Comparison of ENCODE assay signal across 8 mouse cellular contexts in the genomic region with DNA sequence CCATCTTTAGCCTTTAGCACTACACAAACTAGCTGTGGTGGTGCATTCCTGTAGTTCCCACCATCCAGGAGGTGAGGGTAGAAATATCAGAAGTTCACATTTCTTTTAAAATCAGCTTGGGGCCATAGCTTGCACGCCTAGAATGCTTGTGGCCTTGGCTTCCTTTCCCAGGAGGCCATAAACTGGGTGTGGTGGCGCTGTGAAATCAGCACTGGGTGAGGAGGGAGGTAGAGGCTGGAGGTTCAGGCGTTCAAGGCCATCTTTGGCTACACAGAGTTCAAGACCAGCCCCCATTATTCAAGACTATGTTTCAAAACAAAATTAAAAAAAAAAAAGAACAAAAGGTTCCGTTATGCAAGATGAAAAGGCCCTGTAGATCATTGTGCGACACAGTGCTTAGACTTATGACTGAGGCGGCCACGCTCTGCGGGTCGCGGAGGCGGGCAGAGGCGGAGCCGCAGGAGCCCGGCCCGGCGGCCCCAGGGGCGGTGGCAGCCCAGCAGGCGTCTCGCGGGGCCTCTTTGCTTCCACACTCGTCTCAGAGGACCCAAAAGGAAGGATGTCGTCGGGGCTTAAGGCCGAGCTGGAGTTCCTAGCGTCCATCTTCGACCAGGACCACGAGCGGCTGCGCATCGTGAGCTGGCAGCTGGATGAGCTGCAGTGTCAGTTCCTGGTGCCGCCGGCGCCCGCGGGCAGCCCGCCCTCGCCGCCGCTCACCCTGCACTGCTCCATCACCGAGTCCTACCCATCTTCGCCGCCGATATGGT.
DNase-seq lines count a peak whose midpoint lies in the region; ATAC-seq and TF ChIP-seq lines count a peak whose summit lies in the region.

No protein-coding gene starts in this region.

- H3K79me2 ChIP-seq in liver, adult 2 months (ENCODE audit: control insufficient read depth, insufficient read depth, low read length), result no peaks in the 10 kb centered on the region

- no peak for TF ChIP-seq CTCF in liver, adult 2 months (IDR thresholded peaks at IDR 0.05; ENCODE audit: low read depth, low read length)

- WGBS in heart, embryonic 10.5 days, result 14% methylated on average over 43 of the region's 43 CpGs
- WGBS in liver, adult 2 months, result 4% methylated on average over 41 of the region's 43 CpGs
- 11% methylated on average over 39 of the region's 43 CpGs for WGBS in midbrain, embryonic 16.5 days

- no peaks in the 10 kb centered on the region for H3K9me3 ChIP-seq in heart, embryonic 10.5 days
- no peaks in the 10 kb centered on the region for H3K9me3 ChIP-seq in midbrain, embryonic 16.5 days (replicated peaks; ENCODE audit: control insufficient read depth, low read length, poor library complexity, severe bottlenecking)

- H3K4me2 ChIP-seq in midbrain, embryonic 16.5 days (ENCODE audit: low read length), result peak overlapping the region; percentile 61

- no peaks in the 10 kb centered on the region for H3K36me3 ChIP-seq in heart, embryonic 10.5 days
- no peaks in the 10 kb centered on the region for H3K36me3 ChIP-seq in liver, adult 2 months (ENCODE audit: control insufficient read depth, insufficient read depth, low read length)
- H3K36me3 ChIP-seq in midbrain, embryonic 16.5 days (ENCODE audit: control insufficient read depth, insufficient read depth, low read length), result no peaks in the 10 kb centered on the region

- H3K4me1 ChIP-seq in heart, embryonic 10.5 days, result no peaks in the 10 kb centered on the region
- H3K4me1 ChIP-seq in liver, adult 2 months (ENCODE audit: control insufficient read depth, insufficient read depth, low read length), result no peaks in the 10 kb centered on the region
- H3K4me1 ChIP-seq in midbrain, embryonic 16.5 days (ENCODE audit: control insufficient read depth, insufficient read depth, low read length), result no peaks in the 10 kb centered on the region

- DNase-seq in heart, adult 11 months, result peak; percentile 93
- no peak for DNase-seq in heart, adult 8-10 months (ENCODE audit: low spot score)
- DNase-seq in embryo, embryonic 11 days, result peak; percentile 44
- DNase-seq in heart, embryonic 10.5 days (ENCODE audit: low spot score), result no peak
- DNase-seq in kidney, adult 9 months, result peak; percentile 39
- DNase-seq in liver, adult 2 months (ENCODE audit: extremely low read depth, low read depth, low spot score), result no peak
- peak; percentile 42 to 51 for DNase-seq in spleen, postnatal 36 days (ENCODE audit: low spot score in 2 of 2)

- no peak for TF ChIP-seq POLR2A in liver, adult 2 months (IDR thresholded peaks at IDR 0.05; ENCODE audit: extremely low read depth, insufficient read depth, low read length)

- H3K9ac ChIP-seq in liver, adult 2 months (ENCODE audit: low read depth, low read length), result peak overlapping the region; percentile 61
- H3K9ac ChIP-seq in midbrain, embryonic 16.5 days (ENCODE audit: low read depth, low read length), result peak overlapping the region; percentile 52

- H3K27ac ChIP-seq in heart, embryonic 10.5 days, result peak overlapping the region; percentile 83
- no peak overlapping the region for H3K27ac ChIP-seq in liver, adult 2 months (replicated peaks; ENCODE audit: insufficient read depth, low read depth, low read length)
- 0 out of 2 replicates have a peak overlapping the region, but pooled peaks have one; percentile 38 for H3K27ac ChIP-seq in midbrain, embryonic 16.5 days (ENCODE audit: low read length)

- H3K27me3 ChIP-seq in heart, embryonic 10.5 days (ENCODE audit: insufficient read depth, poor library complexity, severe bottlenecking), result peaks cover 19% of the 10 kb centered on the region
- no peaks in the 10 kb centered on the region for H3K27me3 ChIP-seq in liver, adult 2 months (ENCODE audit: control insufficient read depth, insufficient read depth, low read length)
- no peaks in the 10 kb centered on the region for H3K27me3 ChIP-seq in midbrain, embryonic 16.5 days (ENCODE audit: control insufficient read depth, insufficient read depth, low read depth, low read length)

- ATAC-seq in midbrain, embryonic 16.5 days, result peak; percentile 85

- H3K4me3 ChIP-seq in heart, embryonic 10.5 days, result peak overlapping the region; percentile 61
- peak overlapping the region; percentile 62 for H3K4me3 ChIP-seq in liver, adult 2 months (ENCODE audit: insufficient read depth, low read depth, low read length)
- H3K4me3 ChIP-seq in midbrain, embryonic 16.5 days (ENCODE audit: low read depth, low read length), result peak overlapping the region; percentile 40

Comparison
In these comparisons a context has a peak if more than half of its experiments do, and no peak if none do; other contexts are left out.
1. DNase-seq: peak in heart, adult 11 months (single experiment), embryo, embryonic 11 days (single experiment), kidney, adult 9 months (single experiment) and spleen, postnatal 36 days (2 of 2); none in heart, adult 8-10 months (single experiment), heart, embryonic 10.5 days (single experiment) and liver, adult 2 months (single experiment).
2. Peak in every context shown above with its lines, with median percentiles within 50 percentile points of each other: H3K4me3 ChIP-seq.